Mouse (Mus musculus): Measurements from ENCODE around the gene Gm438.
"Not testable (repeated sequence)": the region's sequence is repeated elsewhere in the genome, so short reads cannot be mapped to it uniquely, and the experiment has no call there.

Gm438 gene

GRCm38 (mm10) chr4:144786483-144786882 is at the start of gene Gm438:
Gm438 (minus strand) TSS chr4:144786583.
- no peak for DNase-seq

- DNase-seq: no peak
These were observed 38.3 kb upstream of the Gm438 start for GRCm38 (mm10) chr4:144824706-144825105.

DNA sequence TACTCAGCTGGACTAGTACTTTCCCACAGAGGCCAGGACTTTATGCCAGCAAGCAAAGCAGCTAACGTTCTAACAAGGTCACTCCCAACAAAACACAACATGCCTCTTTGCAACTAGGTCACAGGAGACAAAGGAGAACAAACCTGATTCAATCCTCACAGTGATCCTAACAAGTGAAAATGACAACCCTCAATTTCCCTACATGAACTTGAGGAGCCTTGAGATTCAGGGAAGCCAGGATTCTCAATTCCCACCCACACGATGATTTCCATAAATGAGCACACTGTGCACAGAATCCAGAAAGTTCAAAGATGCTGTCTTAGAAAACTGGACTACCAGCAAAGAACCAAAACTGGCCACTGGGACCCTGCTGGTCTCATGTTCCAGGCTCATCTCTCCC is 37.6 kb upstream of the Gm438 start:
- no peak for DNase-seq

DNA sequence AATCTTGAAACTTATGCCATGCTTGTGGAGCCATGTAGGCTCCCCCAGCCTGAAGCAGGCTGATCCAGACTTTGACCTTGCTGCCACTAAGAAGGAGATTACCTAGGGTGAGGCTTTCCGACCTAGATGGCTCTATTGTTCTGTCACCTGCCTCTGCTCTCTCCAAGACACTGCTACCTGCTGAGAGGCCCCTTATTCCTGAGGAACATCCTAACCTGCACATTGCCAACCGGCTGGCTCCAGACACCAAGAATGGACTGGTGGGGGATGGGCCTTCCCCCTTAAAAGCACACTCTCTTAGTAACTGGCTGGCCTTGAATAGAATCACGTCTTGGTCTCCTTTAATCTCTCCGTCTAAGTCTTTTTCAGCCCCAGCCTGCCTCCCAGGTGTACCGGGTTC is 20.8 kb upstream of the Gm438 start:
- DNase-seq: not testable (repeated sequence)

GRCm38 (mm10) chr4:144803633-144804032 is 17.2 kb upstream of the Gm438 start:
- DNase-seq: no peak

DNA sequence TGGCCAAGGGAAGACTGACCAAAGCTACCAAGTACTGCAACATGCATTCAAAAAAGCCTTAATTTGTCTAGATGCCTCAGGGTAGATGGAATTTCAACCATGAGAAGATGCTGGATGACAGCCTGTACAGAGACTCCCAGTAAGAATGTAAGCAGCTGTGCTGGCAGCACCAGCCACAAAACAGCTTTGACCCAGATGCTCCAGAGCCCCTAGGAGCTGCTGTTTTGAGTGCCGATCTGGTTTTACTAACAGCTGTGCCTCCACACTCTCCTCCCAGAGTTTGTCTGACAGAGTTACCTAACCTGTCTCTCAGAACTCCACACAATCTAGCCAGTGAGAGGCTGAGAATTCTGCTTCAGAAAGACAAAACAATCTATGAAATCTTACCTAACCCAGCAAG is 3.8 kb upstream of the Gm438 start:
- DNase-seq: no peak

DNA sequence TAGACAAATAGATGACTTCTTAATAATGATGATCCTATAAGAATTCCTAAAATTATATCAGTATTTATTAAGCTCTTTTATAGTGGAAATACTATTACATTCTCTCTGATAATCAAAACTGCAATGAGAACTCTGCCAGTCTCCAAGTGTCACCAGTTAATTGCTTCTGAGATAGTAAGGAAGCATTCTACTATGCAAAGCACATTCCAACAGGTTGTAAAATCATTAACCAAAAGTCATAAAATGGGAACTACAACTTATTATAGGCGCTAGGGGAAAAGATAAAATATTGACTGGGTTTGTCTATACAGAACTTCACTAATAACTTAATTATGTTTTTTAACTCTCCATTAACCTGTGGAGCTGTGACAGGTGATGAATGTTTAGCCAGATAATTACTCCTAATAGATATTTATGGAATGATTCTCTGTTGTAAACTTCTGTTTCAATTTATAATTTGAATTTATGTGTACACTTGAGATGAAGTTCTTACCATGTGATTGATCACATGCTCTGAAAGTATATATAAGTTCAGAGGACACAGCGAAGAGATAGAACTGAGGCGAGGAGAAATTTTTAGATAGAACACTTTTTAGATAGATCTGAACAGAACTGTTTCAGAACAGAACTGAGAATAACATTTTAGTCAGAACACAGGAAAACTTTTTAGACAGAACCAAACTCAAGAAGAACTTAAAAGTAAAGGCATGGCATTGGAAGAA is 3.7 kb downstream of the Gm438 start:
- DNase-seq: no peak

DNA sequence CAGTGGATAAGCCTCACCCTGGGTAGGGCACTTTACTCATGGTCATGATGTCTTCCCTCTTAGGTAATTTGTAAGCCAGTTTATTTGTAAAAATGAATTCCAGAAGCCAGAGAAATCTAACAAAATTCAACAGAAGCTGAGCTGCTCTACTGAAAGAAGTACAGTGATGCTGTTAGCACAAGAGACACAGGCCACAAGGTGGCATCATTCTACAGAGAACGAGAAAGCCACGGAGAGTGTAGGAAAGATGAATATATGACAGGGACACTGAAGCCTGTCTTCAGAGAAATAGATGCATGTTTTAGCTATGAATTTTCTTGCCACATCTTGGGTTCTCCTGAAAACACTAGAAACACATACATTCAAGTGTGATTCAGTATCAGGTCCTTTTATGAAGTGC is 20.7 kb downstream of the Gm438 start:
- DNase-seq: peak; percentile 38

DNA sequence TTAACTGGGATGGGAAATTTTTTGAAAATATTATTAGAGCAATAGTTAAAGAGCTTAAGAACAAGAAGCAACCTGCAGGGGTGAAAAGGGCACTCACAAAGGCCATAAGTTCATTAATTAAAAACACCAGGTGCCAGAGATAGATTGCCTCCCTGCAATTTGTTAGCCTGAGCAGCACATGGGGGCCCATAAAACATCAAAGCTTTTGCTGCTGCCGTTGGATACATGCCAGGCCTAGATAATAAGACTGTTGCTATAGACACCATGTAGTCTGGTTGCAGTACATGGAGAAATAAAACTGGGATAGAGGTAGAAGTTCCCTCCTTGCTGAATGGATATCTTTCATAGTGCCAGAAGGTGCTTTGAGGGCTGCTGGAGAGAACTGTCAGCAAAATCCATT is 37.2 kb downstream of the Gm438 start:
- no peak for DNase-seq
